In genomic region chr5:75214520-75214919, GRCm38 (mm10) we compare ENCODE assay signal across 9 mouse cellular contexts.
DNase-seq lines count a peak whose midpoint lies in the region; ATAC-seq and TF ChIP-seq lines count a peak whose summit lies in the region.
"Had no signal": no experiment of that assay in that cellular context is flagged by ENCODE, and none has a peak within 500 bp of the region (broad histone marks: within the 10 kb centered on the region; RNA-seq: fewer than 3 reads in every experiment).

No protein-coding gene starts in this region.

- no peaks in the 10 kb centered on the region for H3K9me3 ChIP-seq in liver, embryonic 14.5 days (ENCODE audit: control insufficient read depth, low read length)
- no peaks in the 10 kb centered on the region for H3K9me3 ChIP-seq in liver, embryonic 12.5 days (replicated peaks)
- H3K9me3 ChIP-seq in embryonic facial prominence, embryonic 11.5 days (replicated peaks; ENCODE audit: control insufficient read depth, low read length): no peaks in the 10 kb centered on the region
- no peaks in the 10 kb centered on the region for H3K9me3 ChIP-seq in neural tube, embryonic 12.5 days
- H3K9me3 ChIP-seq: liver, embryonic 15.5 days had no signal

- no peaks in the 10 kb centered on the region for H3K27me3 ChIP-seq in liver, embryonic 14.5 days (ENCODE audit: control insufficient read depth, insufficient read depth, low read length)
- no peaks in the 10 kb centered on the region for H3K27me3 ChIP-seq in liver, embryonic 12.5 days (replicated peaks)
- no peaks in the 10 kb centered on the region for H3K27me3 ChIP-seq in embryonic facial prominence, embryonic 11.5 days (ENCODE audit: control insufficient read depth, insufficient read depth, low read length)
- no peaks in the 10 kb centered on the region for H3K27me3 ChIP-seq in neural tube, embryonic 12.5 days (replicated peaks)
- H3K27me3 ChIP-seq: liver, embryonic 15.5 days had no signal

- no peaks in the 10 kb centered on the region for H3K36me3 ChIP-seq in liver, embryonic 14.5 days (replicated peaks; ENCODE audit: control insufficient read depth, insufficient read depth, low read depth)
- no peaks in the 10 kb centered on the region for H3K36me3 ChIP-seq in liver, embryonic 12.5 days
- no peaks in the 10 kb centered on the region for H3K36me3 ChIP-seq in embryonic facial prominence, embryonic 11.5 days (replicated peaks; ENCODE audit: control insufficient read depth, insufficient read depth, low read depth, low read length)
- H3K36me3 ChIP-seq in neural tube, embryonic 12.5 days: no peaks in the 10 kb centered on the region
- H3K36me3 ChIP-seq: liver, embryonic 15.5 days had no signal

- TF ChIP-seq EP300 in liver, embryonic 14.5 days (IDR thresholded peaks at IDR 0.05; ENCODE audit: low read depth): no peak

- no peak overlapping the region for H3K4me2 ChIP-seq in liver, embryonic 14.5 days (ENCODE audit: low read depth)
- H3K4me2 ChIP-seq in liver, embryonic 12.5 days: no peak overlapping the region
- H3K4me2 ChIP-seq in embryonic facial prominence, embryonic 11.5 days (ENCODE audit: low read depth, low read length): no peak overlapping the region
- no peak overlapping the region for H3K4me2 ChIP-seq in neural tube, embryonic 12.5 days (replicated peaks)
- H3K4me2 ChIP-seq: liver, embryonic 15.5 days had no signal

- TF ChIP-seq CTCF in liver, embryonic 14.5 days (IDR thresholded peaks at IDR 0.05; ENCODE audit: low read depth): peak; percentile 48

- DNase-seq in cerebellum, postnatal 10 days: peak; percentile 61 to 63
- DNase-seq in cerebellum, adult 9-10 months: no peak
- DNase-seq in liver, embryonic 14.5 days (ENCODE audit: low read depth in 3 of 3, low spot score in 3 of 3): no peak
- peak; percentile 40 for DNase-seq in embryonic facial prominence, embryonic 11.5 days (ENCODE audit: low spot score)
- DNase-seq in cerebellum, adult 11 months: no peak
- DNase-seq in gastrocnemius, postnatal 4 days (ENCODE audit: low spot score in 2 of 2): no peak

- no peak for ATAC-seq in liver, embryonic 14.5 days (ENCODE audit: insufficient read depth)
- ATAC-seq in liver, embryonic 12.5 days: no peak
- no peak for ATAC-seq in embryonic facial prominence, embryonic 11.5 days (replicated peaks; ENCODE audit: insufficient number of reproducible peaks, low FRiP score, low TSS enrichment, low read depth)
- ATAC-seq in neural tube, embryonic 12.5 days (ENCODE audit: low FRiP score, low read depth): peak; percentile 59; the same call in 1 of the 2 replicates

- H3K9ac ChIP-seq in liver, embryonic 14.5 days (replicated peaks): no peak overlapping the region
- no peak overlapping the region for H3K9ac ChIP-seq in liver, embryonic 12.5 days
- no peak overlapping the region for H3K9ac ChIP-seq in embryonic facial prominence, embryonic 11.5 days (replicated peaks; ENCODE audit: low read length)
- H3K9ac ChIP-seq in neural tube, embryonic 12.5 days: no peak overlapping the region
- H3K9ac ChIP-seq: liver, embryonic 15.5 days had no signal

- H3K4me1 ChIP-seq in liver, embryonic 14.5 days (replicated peaks; ENCODE audit: control insufficient read depth in 2 of 2, insufficient read depth in 2 of 2, low read length in 1 of 2): no peaks in the 10 kb centered on the region
- H3K4me1 ChIP-seq in liver, embryonic 12.5 days: no peaks in the 10 kb centered on the region
- no peaks in the 10 kb centered on the region for H3K4me1 ChIP-seq in embryonic facial prominence, embryonic 11.5 days (ENCODE audit: control insufficient read depth, insufficient read depth, low read length)
- H3K4me1 ChIP-seq in neural tube, embryonic 12.5 days: no peaks in the 10 kb centered on the region
- H3K4me1 ChIP-seq: liver, embryonic 15.5 days had no signal

- H3K4me3 ChIP-seq in liver, embryonic 14.5 days (ENCODE audit: insufficient read depth in 1 of 2, low read depth in 2 of 2, low read length in 2 of 2): no peak overlapping the region
- no peak overlapping the region for H3K4me3 ChIP-seq in liver, embryonic 12.5 days
- no peak overlapping the region for H3K4me3 ChIP-seq in embryonic facial prominence, embryonic 11.5 days (ENCODE audit: low read depth, low read length)
- H3K4me3 ChIP-seq in neural tube, embryonic 12.5 days: no peak overlapping the region
- H3K4me3 ChIP-seq: liver, embryonic 15.5 days had no signal

- H3K27ac ChIP-seq in liver, embryonic 14.5 days: no peak overlapping the region
- H3K27ac ChIP-seq in liver, embryonic 12.5 days: no peak overlapping the region
- no peak overlapping the region for H3K27ac ChIP-seq in embryonic facial prominence, embryonic 11.5 days (replicated peaks; ENCODE audit: low read depth, low read length)
- no peak overlapping the region for H3K27ac ChIP-seq in neural tube, embryonic 12.5 days
- H3K27ac ChIP-seq: liver, embryonic 15.5 days had no signal

- WGBS in liver, embryonic 14.5 days (ENCODE audit: insufficient replicate concordance): 45% methylated on average over 6 of the region's 6 CpGs
- WGBS in liver, embryonic 12.5 days (ENCODE audit: insufficient replicate concordance): 53% methylated on average over 6 of the region's 6 CpGs
- 58% methylated on average over 6 of the region's 6 CpGs for WGBS in embryonic facial prominence, embryonic 11.5 days
- WGBS in neural tube, embryonic 12.5 days: 58% methylated on average over 6 of the region's 6 CpGs

Comparison
In these comparisons a context has a peak if more than half of its experiments do, and no peak if none do; other contexts are left out.
1. DNase-seq: peak in cerebellum, postnatal 10 days (2 of 2) and embryonic facial prominence, embryonic 11.5 days (single experiment); none in cerebellum, adult 9-10 months (single experiment), liver, embryonic 14.5 days (0 of 3), cerebellum, adult 11 months (single experiment) and gastrocnemius, postnatal 4 days (0 of 2).